Mouse (Mus musculus) 3134 (cell line): ENCODE results near the gene Knl1.

Source experiments
- DNase-seq: peaks from one replicate; pipeline ENCODE4 v3.0.0-alpha.2; 2011; ENCODE audit warnings: low spot score; ENCODE audit not compliant: insufficient read length; ENCODE audit errors: extremely low read depth

Knl1 gene

GRCm38 (mm10) chr2:119154683-119155082, 107.8 kb downstream of the Knl1 start:
- DNase-seq: no peak
